Mouse (Mus musculus) CH12.LX (cell line): ENCODE measurements at regions not wholly inside any gene's neighbourhood (a gene's known extent, or its start where the extent isn't known, plus 50 kb on each side); places are given as distances from the start of the nearest gene placed in this dataset.

Experiments
- DNase-seq: peaks from one replicate; pipeline ENCODE4 v3.0.0-alpha.2; 2013; ENCODE audit errors: extremely low read depth
- H3K27ac ChIP-seq: 2 replicates; pipeline ENCODE4 v1.5.1; 2012; ENCODE audit warnings: low read depth, mild to moderate bottlenecking, control low read depth, moderate library complexity; ENCODE audit not compliant: insufficient read depth
- H3K27me3 ChIP-seq: replicated peaks from 2 replicates; pipeline ENCODE3; 2012; ENCODE audit warnings: inconsistent platforms
- H3K36me3 ChIP-seq, 2 experiments: replicated peaks in 1 of 2; 2 replicates each; pipeline versions ENCODE3 to v1.6.1; 2012; ENCODE audit warnings: inconsistent platforms in 1 of 2, low read length in 1 of 2, mild to moderate bottlenecking in 1 of 2, mixed read lengths in 1 of 2, moderate library complexity in 1 of 2; ENCODE audit not compliant: control insufficient read depth in 1 of 2, insufficient read depth in 1 of 2
- H3K4me1 ChIP-seq, 2 experiments: 2 replicates each; pipeline ENCODE4 v1.6.1; 2012; ENCODE audit warnings: inconsistent platforms in 1 of 2, moderate library complexity in 1 of 2; ENCODE audit not compliant: insufficient read depth in 2 of 2, control insufficient read depth in 1 of 2
- H3K4me2 ChIP-seq: 2 replicates; pipeline ENCODE4 v1.6.1; 2012; ENCODE audit warnings: low read depth, mild to moderate bottlenecking, control low read depth; ENCODE audit not compliant: poor library complexity, insufficient read depth, severe bottlenecking
- H3K4me3 ChIP-seq, 3 experiments: fragments of 150-350 bp in 1 of 3; sonication (generic) in 1 of 3; replicated peaks in 1 of 3; 2 replicates each; pipeline versions ENCODE3 to v1.5.1; 2011 to 2012; ENCODE audit warnings: low read depth in 2 of 3, low read length in 2 of 3, mild to moderate bottlenecking in 2 of 3, moderate library complexity in 2 of 3, control low read depth in 1 of 3, improper control_type of control experiment in 1 of 3, inconsistent platforms in 1 of 3, mixed read lengths in 1 of 3; ENCODE audit not compliant: poor library complexity in 1 of 3
- H3K79me2 ChIP-seq: replicated peaks from 2 replicates; pipeline ENCODE4 v1.6.1; 2012; ENCODE audit warnings: mild to moderate bottlenecking, moderate library complexity; ENCODE audit not compliant: control insufficient read depth, poor library complexity, insufficient read depth, severe bottlenecking; ENCODE audit errors: extremely low read depth
- H3K9ac ChIP-seq: 2 replicates; pipeline ENCODE4 v1.6.1; 2012; ENCODE audit warnings: low read depth, mild to moderate bottlenecking, control low read depth, moderate library complexity; ENCODE audit not compliant: insufficient read depth
- H3K9me3 ChIP-seq: replicated peaks from 2 replicates; pipeline ENCODE3; 2012; ENCODE audit warnings: low read length, inconsistent platforms, mixed read lengths
- BHLHE40 ChIP-seq: IDR thresholded peaks from 2 replicates; pipeline ENCODE4 v1.6.1; 2011; ENCODE audit warnings: mild to moderate bottlenecking, low read depth, low read length, improper control_type of control experiment
- CHD1 ChIP-seq: IDR thresholded peaks from 2 replicates; pipeline ENCODE4 v1.6.1; 2012; ENCODE audit warnings: low read depth, low read length, improper control_type of control experiment, inconsistent platforms
- CTCF ChIP-seq, 2 experiments: IDR thresholded peaks in 1 of 2; conservative IDR thresholded peaks in 1 of 2; 2 replicates each; pipeline ENCODE4 v1.5.1; 2011 to 2012; ENCODE audit warnings: low read depth in 2 of 2, low read length in 2 of 2, improper control_type of control experiment in 1 of 2, inconsistent platforms in 1 of 2, mild to moderate bottlenecking in 1 of 2, moderate library complexity in 1 of 2
- ELF1 ChIP-seq: IDR thresholded peaks from 2 replicates; pipeline ENCODE4 v1.6.1; 2014; ENCODE audit warnings: low read depth, mild to moderate bottlenecking, inconsistent platforms, low read length, improper control_type of control experiment
- EP300 ChIP-seq: IDR thresholded peaks from 2 replicates; pipeline ENCODE4 v1.6.1; 2011; ENCODE audit warnings: low read length, improper control_type of control experiment
- HCFC1 ChIP-seq: IDR thresholded peaks from 2 replicates; pipeline ENCODE4 v1.6.1; 2012; ENCODE audit warnings: low read depth, mild to moderate bottlenecking, inconsistent platforms, low read length, improper control_type of control experiment
- IRF4 ChIP-seq: IDR thresholded peaks from 2 replicates; pipeline ENCODE4 v1.6.1; 2014; ENCODE audit warnings: low read depth, mild to moderate bottlenecking, inconsistent platforms, low read length, improper control_type of control experiment
- JUN ChIP-seq: IDR thresholded peaks from 2 replicates; pipeline ENCODE4 v1.6.1; 2011; ENCODE audit warnings: low read depth, mild to moderate bottlenecking, low read length, improper control_type of control experiment, moderate library complexity; ENCODE audit not compliant: insufficient read depth
- KAT2A ChIP-seq: IDR thresholded peaks from 2 replicates; pipeline ENCODE4 v1.6.1; 2012; ENCODE audit warnings: low read length, improper control_type of control experiment, inconsistent platforms; ENCODE audit not compliant: insufficient replicate concordance
- MAFK ChIP-seq: IDR thresholded peaks from 2 replicates; pipeline ENCODE4 v1.6.1; 2011; ENCODE audit warnings: low read length, improper control_type of control experiment; ENCODE audit not compliant: insufficient replicate concordance
- MAX ChIP-seq: IDR thresholded peaks from 2 replicates; pipeline ENCODE4 v1.6.1; 2011; ENCODE audit warnings: low read length, improper control_type of control experiment
- MAZ ChIP-seq: IDR thresholded peaks from 2 replicates; pipeline ENCODE4 v1.6.1; 2012; ENCODE audit warnings: low read depth, mild to moderate bottlenecking, inconsistent platforms, low read length, improper control_type of control experiment, moderate library complexity
- MEF2A ChIP-seq: IDR thresholded peaks from 2 replicates; pipeline ENCODE4 v1.6.1; 2014; ENCODE audit warnings: low read depth, mild to moderate bottlenecking, inconsistent platforms, low read length, improper control_type of control experiment, borderline replicate concordance
- MXI1 ChIP-seq: IDR thresholded peaks from 2 replicates; pipeline ENCODE4 v1.6.1; 2011; ENCODE audit warnings: mild to moderate bottlenecking, low read depth, low read length, improper control_type of control experiment
- MYC ChIP-seq: IDR thresholded peaks from 2 replicates; pipeline ENCODE4 v1.6.1; 2011; ENCODE audit warnings: low read depth, mild to moderate bottlenecking, improper control_type of control experiment, low read length
- NELFE ChIP-seq: IDR thresholded peaks from 2 replicates; pipeline ENCODE4 v1.6.1; 2011; ENCODE audit warnings: low read depth, low read length, improper control_type of control experiment
- NRF1 ChIP-seq: IDR thresholded peaks from 2 replicates; pipeline ENCODE4 v1.6.1; 2014; ENCODE audit warnings: low read depth, mild to moderate bottlenecking, inconsistent platforms, low read length, improper control_type of control experiment, moderate library complexity
- RCOR1 ChIP-seq: conservative IDR thresholded peaks from 2 replicates; pipeline ENCODE4 v1.6.1; 2012; ENCODE audit warnings: low read depth, mild to moderate bottlenecking, inconsistent platforms, low read length, improper control_type of control experiment
- SMC3 ChIP-seq: IDR thresholded peaks from 2 replicates; pipeline ENCODE4 v1.6.1; 2011; ENCODE audit warnings: low read depth, low read length, improper control_type of control experiment
- TCF12 ChIP-seq: IDR thresholded peaks from 2 replicates; pipeline ENCODE4 v1.6.1; 2014; ENCODE audit warnings: low read depth, mild to moderate bottlenecking, inconsistent platforms, low read length, improper control_type of control experiment
- UBTF ChIP-seq: IDR thresholded peaks from 2 replicates; pipeline ENCODE4 v1.6.1; 2012; ENCODE audit warnings: low read depth, mild to moderate bottlenecking, inconsistent platforms, low read length, improper control_type of control experiment, moderate library complexity
- USF1 ChIP-seq: IDR thresholded peaks from 2 replicates; pipeline ENCODE4 v1.6.1; 2014; ENCODE audit warnings: low read depth, mild to moderate bottlenecking, inconsistent platforms, low read length, improper control_type of control experiment
- USF2 ChIP-seq: conservative IDR thresholded peaks from 2 replicates; pipeline ENCODE4 v1.6.1; 2011; ENCODE audit warnings: low read depth, low read length, improper control_type of control experiment
- ZC3H11A ChIP-seq: IDR thresholded peaks from 2 replicates; pipeline ENCODE4 v1.6.1; 2012; ENCODE audit warnings: low read depth, mild to moderate bottlenecking, inconsistent platforms, low read length, improper control_type of control experiment
- ZKSCAN1 ChIP-seq: IDR thresholded peaks from 2 replicates; pipeline ENCODE4 v1.6.1; 2012; ENCODE audit warnings: low read depth, inconsistent platforms, low read length, improper control_type of control experiment, borderline replicate concordance
- ZNF384 ChIP-seq: IDR thresholded peaks from 2 replicates; pipeline ENCODE4 v1.6.1; 2012; ENCODE audit warnings: low read depth, low read length, improper control_type of control experiment, inconsistent platforms
- dilution Hi-C: fragments of 300-500 bp; cut with MboI; formaldehyde crosslinking; loops from 2 replicates; pipeline ENCODE4 v1.14.3; 2020; ENCODE audit warnings: low sequenced_read_pairs; ENCODE audit not compliant: extremely low pct_unique_long_range_greater_than_20kb, extremely low pct_ligation_motif_present
- in situ Hi-C: fragments of 300-500 bp; cut with MboI; formaldehyde crosslinking; loops from 3 replicates; pipeline ENCODE4 v1.14.3; 2019; ENCODE audit warnings: low sequenced_read_pairs, low pct_ligation_motif_present, low pct_unique_long_range_greater_than_20kb, mixed read lengths

GRCm38 (mm10) chr10:66933689-66934088 is 162.2 kb upstream of the Jmjd1c start:
- TF ChIP-seq CHD1 (0 out of 2 replicates have a peak, but pooled peaks have one; percentile 5), BHLHE40 (peak; percentile 82), ZNF384 (no peak), IRF4 (no peak), ELF1 (no peak), MAZ (no peak), SMC3 (no peak), UBTF (no peak), USF2 (no peak), EP300 (no peak), KAT2A (no peak), ZC3H11A (no peak), CTCF (conservative IDR thresholded peaks at IDR 0.05 in 1 of 2, IDR thresholded peaks at IDR 0.05 in 1 of 2; ENCODE audit: low read depth in 2 of 2, low read length in 2 of 2) (no peak), HCFC1 (no peak)

GRCm38 (mm10) chr10:66935731-66936130 is 160.2 kb upstream of the Jmjd1c start:
- H3K4me3 ChIP-seq: no peak overlapping the region
- DNase-seq: no peak
- in situ Hi-C loops: no loop called here

More at GRCm38 (mm10) chr10:66933689-66934088, 162.2 kb upstream of the Jmjd1c start:
- Histone ChIP-seq H3K4me1 (peaks cover 10 to 58% of the 10 kb centered on the region in 2 experiments), H3K27ac (no peak overlapping the region), H3K36me3 (no peaks in the 10 kb centered on the region), H3K79me2 (no peaks in the 10 kb centered on the region), H3K4me3 (no peak overlapping the region), H3K27me3 (no peaks in the 10 kb centered on the region), H3K9me3 (no peaks in the 10 kb centered on the region), H3K9ac (no peak overlapping the region), H3K4me2 (peak overlapping the region; percentile 5; the same call in 1 of the 2 replicates)
- dilution Hi-C loops (no loop called here), in situ Hi-C loops (no loop called here)
- DNase-seq: no peak

GRCm38 (mm10) chr10:66937116-66937515 is 158.8 kb upstream of the Jmjd1c start:
- peak overlapping the region; percentile 85 for H3K4me2 ChIP-seq
- in situ Hi-C loops: no loop called here
- peak; percentile 72 for TF ChIP-seq MAFK
- no peak; the same call in 1 of the 2 replicates for TF ChIP-seq CHD1
- TF ChIP-seq MAZ: no peak
- TF ChIP-seq MYC: no peak
- TF ChIP-seq TCF12: peak; percentile 76
- 0 out of 2 replicates have a peak, but pooled peaks have one; percentile 45 for TF ChIP-seq MAX
- TF ChIP-seq MEF2A: 0 out of 2 replicates have a peak, but pooled peaks have one; percentile 19
- TF ChIP-seq ZKSCAN1: no peak
- TF ChIP-seq JUN: peak; percentile 66
- TF ChIP-seq UBTF: no peak
- TF ChIP-seq MXI1: no peak
- TF ChIP-seq SMC3: peak; percentile 18
- TF ChIP-seq HCFC1: peak; percentile 48; the same call in 1 of the 2 replicates
- no peak for TF ChIP-seq USF1
- no peak for TF ChIP-seq USF2
- TF ChIP-seq RCOR1: no peak
- TF ChIP-seq NRF1: peak; percentile 75

More at GRCm38 (mm10) chr10:66935731-66936130, 160.2 kb upstream of the Jmjd1c start:
- no peaks in the 10 kb centered on the region for H3K27me3 ChIP-seq
- no peaks in the 10 kb centered on the region for H3K79me2 ChIP-seq
- no peaks in the 10 kb centered on the region for H3K36me3 ChIP-seq
- H3K4me1 ChIP-seq: peaks cover 12 to 56% of the 10 kb centered on the region in 2 experiments
- dilution Hi-C loops: no loop called here
- no peak overlapping the region for H3K9ac ChIP-seq
- TF ChIP-seq MAX: no peak
- TF ChIP-seq NELFE: no peak
- H3K9me3 ChIP-seq: no peaks in the 10 kb centered on the region
- H3K27ac ChIP-seq: no peak overlapping the region
- peak overlapping the region; percentile 24; the same call in 1 of the 2 replicates for H3K4me2 ChIP-seq

More at GRCm38 (mm10) chr10:66937116-66937515, 158.8 kb upstream of the Jmjd1c start:
- Histone ChIP-seq H3K4me1 (peaks cover 10 to 49% of the 10 kb centered on the region in 2 experiments), H3K36me3 (no peaks in the 10 kb centered on the region), H3K4me3 (peak overlapping the region in 2 of 3 experiments; percentile 7 to 52), H3K27ac (peak overlapping the region; percentile 69), H3K9me3 (no peaks in the 10 kb centered on the region), H3K9ac (peak overlapping the region; percentile 80), H3K79me2 (no peaks in the 10 kb centered on the region), H3K27me3 (no peaks in the 10 kb centered on the region)
- dilution Hi-C loops: no loop called here
- DNase-seq: peak; percentile 73
